Mouse (Mus musculus) layer of hippocampus, postnatal 10 days (tissue): ENCODE data around the gene Sox5. TPM values are rescaled to one million over a fixed set of nuclear protein-coding genes. Genes with fewer than 3 reads are reported as not detected.
"Not testable (repeated sequence)": the region's sequence is repeated elsewhere in the genome, so short reads cannot be mapped to it uniquely, and the experiment has no call there.

Experiments
- DNase-seq, 2 experiments: peaks; one replicate each; pipeline ENCODE4 v3.0.0; 2021; ENCODE audit warnings: low spot score in 2 of 2
- total RNA-seq, 2 experiments: library from RNA; stranded (reverse); gene quantifications; 2 replicates each; pipeline ENCODE4 v1.2.3; 2021

Sox5 gene
- total RNA-seq, 2 experiments from 2014 or later: 57.0 to 61.7 TPM

GRCm38 (mm10) chr6:144236581-144236980, 545.2 kb downstream of the Sox5 start:
- DNase-seq: no peak

DNA sequence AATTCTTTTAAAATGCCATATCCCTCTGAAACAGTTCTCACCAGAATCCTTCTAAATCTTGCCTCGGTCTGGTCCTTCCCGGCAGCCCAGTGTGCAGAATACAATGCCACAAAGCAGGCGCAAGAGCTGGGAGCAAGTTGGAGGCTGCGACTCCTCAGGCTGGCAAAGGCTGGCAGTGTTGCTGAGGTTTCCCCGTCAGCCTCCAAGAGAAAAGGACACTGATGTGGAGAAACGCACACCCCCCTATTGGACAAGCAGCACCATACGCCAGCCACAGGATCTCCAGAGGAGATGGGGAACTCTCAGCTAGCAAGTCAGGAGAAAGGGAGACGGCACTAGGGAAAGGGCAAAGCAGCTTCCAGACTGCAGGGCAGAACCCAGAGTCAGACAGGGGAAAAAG, 577.8 kb downstream of the Sox5 start:
- peak in 1 of 2 experiments; percentile 61 for DNase-seq

DNA sequence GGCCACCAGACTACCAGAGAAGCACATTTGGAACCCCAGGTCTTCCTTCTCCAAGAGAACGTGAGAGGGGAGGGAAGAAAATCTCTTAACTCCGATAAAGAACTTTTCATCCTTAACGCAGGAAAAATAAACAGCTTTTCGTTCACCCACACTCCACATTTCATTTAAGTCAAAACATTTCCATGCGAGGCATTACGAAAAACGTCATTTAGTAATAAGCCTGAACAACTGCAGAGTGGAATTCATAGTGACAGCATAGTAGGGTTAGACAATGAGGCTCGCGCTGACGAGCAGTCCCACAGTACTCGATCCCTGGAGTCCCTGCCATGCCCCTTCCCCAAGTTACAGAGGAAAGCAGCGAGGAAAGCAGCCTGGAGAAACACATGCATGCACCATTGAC, 578.8 kb downstream of the Sox5 start:
- DNase-seq: peak in 1 of 2 experiments; percentile 29

- no peak for DNase-seq
These were observed 580.3 kb downstream of the Sox5 start for GRCm38 (mm10) chr6:144201402-144202040.

- DNase-seq: no peak
These were observed 584.3 kb downstream of the Sox5 start for GRCm38 (mm10) chr6:144197209-144198119.

GRCm38 (mm10) chr6:144195934-144196333, 585.8 kb downstream of the Sox5 start:
- DNase-seq: no peak

DNA sequence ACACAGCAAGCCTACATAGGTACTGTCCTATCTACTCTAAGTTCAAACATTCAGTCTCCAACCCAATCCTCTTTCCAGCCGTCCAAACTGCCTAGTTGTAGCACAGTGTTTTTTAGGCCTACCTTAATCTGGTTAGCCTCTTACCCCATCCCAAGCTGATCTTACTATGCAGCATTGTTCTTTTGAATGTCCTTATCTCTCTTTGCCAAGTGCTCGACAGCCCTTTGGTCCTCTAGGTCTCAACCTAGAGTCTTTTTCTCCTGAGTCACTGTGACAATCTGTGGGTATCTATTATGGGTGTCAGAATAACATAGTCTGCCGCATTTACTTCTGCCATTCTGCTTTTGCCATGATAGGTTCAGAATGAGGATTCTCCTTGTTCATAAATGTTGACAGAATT, 598.7 kb downstream of the Sox5 start:
- no peak for DNase-seq

DNA sequence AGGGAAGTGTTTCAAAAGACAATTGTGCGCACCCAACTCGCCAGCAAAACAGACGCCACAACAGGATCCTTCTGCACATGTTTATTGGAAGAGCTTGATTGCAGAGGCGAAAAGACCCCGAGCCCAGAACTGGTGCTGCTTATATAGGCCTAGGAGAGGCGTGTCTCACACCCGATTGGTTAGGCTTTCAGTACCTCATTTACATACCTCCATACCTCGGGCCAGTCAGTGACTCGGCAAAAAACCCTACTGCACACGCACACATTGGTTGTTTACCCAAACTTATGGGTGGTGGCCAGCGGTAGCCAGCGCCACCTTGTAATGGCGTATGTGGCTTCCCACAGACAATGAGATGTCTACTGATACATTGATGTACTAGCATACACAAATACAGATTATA, 599.3 kb downstream of the Sox5 start:
- not testable (repeated sequence) for DNase-seq

DNA sequence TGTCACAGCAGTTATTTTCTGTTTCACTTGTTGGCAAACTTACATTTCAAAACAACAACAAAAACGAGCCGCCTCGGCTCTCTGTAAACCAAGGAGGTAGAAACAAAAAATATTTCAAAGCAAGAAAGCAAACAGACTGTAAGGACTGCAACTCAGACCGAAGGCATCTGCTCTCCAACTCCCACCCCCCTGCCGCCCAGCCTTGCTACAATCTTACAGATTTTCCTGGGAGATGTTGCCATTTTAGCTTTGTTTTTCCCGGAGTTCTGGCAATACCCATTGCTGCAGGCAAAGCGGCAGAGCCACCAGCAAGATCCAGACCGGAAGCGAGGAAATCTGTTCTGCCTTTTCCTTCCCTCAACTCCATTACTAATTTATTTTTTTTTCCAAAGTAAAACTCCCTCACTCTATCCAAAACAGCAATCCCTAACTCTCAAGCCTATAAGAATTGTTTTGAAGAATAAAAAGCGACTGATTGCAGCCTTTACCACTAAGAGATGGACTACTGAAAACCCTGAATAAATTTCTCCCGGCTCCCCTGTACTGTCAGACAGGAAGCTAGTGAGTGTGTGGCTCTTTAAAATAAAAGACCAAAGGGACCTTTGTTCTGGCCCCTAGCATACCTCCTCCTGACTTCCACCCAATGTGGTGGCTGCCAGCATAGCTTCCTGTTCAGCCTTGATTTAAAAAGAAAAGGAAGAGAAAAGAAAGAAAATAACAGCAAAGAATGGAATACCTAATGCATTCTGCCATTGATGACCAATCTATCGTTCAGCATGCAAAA, 600.5 kb downstream of the Sox5 start:
- no peak for DNase-seq

- no peak for DNase-seq
These were observed 602.7 kb downstream of the Sox5 start for GRCm38 (mm10) chr6:144179111-144179510.

GRCm38 (mm10) chr6:144176674-144177073, 605.1 kb downstream of the Sox5 start:
- no peak for DNase-seq

- DNase-seq: no peak
These were observed 606.2 kb downstream of the Sox5 start for GRCm38 (mm10) chr6:144175590-144175989.

DNA sequence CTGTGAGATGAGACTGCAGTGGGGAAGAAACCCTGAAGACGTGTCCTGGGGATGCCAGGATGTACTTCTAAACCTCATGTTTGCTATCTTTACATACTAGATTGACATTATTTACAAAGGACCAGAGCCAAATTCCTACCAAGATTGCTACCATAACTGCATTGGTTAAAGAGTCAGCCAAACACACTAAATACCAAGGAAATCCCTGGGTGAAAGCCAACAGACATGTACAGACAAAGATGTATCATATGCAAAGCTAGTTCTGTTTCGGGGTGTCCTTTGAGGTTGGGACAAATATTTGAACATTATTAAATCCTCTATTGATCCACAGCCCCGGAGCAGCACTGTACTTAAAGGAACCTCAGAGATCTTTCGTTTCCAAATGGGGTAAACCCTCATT, 611.2 kb downstream of the Sox5 start:
- DNase-seq: no peak

DNA sequence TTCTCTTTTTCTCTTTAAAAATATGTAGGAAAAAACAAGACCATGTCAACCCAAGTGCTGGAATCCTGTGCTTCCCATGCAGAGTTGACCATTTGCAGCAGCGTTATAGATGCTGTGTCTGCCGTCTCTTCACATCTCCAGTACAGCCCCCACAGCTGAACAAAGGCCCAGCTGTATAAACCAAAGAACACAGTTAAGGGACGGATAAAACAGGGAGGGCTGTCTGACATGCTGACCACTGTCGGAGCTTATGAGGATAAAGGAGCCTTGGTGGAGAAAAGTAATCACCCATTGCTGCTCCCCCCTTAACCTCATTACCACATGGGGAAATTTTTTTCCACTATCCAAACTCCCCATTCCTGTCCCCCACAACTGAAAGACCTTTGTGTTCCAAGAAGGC, 612.0 kb downstream of the Sox5 start:
- DNase-seq: no peak

DNA sequence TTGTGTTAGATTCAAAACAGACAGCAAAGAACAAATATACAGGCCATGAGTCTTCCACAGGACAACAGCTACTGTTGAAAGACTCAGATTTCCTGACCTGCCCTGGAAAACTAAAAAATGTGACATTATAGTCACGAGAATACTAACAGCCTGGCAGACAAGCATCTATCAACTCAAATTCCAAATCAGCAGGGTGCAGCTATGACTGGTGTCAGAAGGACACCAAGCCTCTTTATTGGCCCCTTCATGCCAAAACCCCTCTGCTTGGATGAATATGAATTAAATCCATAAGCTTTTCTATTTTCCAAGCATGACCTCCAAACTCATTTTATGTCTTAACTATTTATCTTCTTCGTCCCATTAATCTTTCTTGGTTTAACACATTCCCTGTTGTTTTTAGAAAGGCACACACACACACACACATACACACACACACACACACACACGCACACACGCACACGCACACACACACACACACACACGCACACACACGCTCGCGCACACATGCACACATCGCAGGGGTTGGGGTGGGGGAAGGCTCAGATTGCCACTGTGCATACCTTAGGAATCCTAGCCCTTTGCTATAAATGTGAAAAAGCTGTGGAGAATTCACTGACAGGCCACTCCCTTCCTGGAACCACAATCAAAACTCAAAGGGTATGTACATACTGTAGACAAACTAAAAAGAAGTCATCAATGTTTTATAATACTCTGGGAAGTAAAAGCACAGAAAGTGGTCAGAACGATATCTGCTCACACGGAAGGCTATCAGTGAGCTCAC, 612.9 kb downstream of the Sox5 start:
- DNase-seq: no peak

DNA sequence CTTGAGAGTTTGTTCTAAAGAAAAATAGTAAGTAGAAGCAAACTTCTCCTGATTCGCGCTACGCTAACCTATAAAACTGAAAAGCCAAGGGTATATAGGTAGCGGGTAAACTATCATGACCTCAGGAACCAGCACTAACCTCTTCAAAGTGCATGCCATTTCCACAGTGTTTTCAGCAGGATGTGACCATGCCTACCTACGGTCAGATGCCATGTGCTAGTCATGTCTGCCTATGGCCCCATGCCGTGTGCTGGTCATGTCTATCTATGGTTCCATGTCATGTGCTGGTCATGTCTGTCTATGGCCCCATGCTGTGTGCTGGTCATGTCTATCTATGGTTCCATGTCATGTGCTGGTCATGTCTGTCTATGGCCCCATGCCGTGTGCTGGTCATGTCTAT, 614.7 kb downstream of the Sox5 start:
- no peak for DNase-seq

GRCm38 (mm10) chr6:144166651-144167050, 615.1 kb downstream of the Sox5 start:
- DNase-seq: no peak

DNA sequence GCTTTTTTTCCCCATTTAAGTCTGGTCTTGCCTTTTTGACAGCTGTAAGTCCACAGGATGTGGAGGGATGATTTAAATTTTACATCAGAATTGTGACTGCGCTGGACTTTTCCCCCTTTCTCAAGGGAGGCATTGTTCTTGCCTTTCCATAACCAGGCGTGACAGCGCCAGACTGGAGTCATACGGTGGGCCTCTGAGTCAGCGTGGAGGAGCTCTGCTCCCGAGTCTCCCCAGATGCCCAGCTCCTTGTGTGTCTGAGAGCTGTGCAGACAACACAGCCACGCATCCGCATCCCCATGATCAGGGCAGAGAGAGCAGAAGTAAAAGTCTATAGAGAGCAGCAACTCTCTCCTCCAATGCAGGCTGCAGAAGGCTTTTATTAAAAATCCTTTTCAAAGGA, 615.7 kb downstream of the Sox5 start:
- peak; percentile 21 to 31 for DNase-seq

DNA sequence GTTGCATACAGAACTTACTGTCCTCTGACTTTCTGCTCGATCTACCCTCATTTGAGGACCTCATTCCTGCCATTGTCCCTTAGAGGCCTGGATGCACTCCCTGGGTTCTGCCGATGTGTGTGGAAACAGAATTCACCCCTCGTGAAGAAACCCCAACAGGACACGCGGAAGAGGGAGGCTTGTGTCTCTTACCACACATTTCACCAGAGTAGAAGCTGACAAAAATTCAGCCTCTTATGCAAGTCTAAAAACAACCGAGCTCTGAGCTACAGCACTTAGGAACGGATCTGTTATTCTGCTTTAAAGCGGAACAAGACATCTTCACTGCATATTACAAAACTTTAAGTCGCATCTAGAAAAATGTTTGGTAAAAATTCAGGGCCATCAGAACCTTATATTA, 618.3 kb downstream of the Sox5 start:
- DNase-seq: no peak

DNA sequence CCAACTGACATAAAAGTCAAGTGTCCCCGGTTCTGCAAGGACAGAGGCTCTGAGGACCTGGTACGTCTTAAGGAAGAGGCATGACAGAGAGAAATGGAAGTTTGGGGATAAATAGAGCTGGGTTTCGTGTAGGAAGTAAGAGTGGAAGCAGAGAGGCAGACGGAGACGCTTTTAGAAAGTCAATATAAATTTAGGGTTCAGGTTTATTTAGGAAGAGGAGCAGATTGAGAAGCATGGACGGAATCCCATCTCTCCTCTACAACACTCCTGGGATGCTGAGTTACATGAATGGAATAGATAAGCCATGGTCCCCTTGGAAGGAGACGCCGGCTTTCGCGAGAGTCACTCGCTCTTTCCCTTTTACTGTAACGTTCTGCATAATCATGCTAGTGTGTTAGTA, 623.1 kb downstream of the Sox5 start:
- DNase-seq: no peak

DNA sequence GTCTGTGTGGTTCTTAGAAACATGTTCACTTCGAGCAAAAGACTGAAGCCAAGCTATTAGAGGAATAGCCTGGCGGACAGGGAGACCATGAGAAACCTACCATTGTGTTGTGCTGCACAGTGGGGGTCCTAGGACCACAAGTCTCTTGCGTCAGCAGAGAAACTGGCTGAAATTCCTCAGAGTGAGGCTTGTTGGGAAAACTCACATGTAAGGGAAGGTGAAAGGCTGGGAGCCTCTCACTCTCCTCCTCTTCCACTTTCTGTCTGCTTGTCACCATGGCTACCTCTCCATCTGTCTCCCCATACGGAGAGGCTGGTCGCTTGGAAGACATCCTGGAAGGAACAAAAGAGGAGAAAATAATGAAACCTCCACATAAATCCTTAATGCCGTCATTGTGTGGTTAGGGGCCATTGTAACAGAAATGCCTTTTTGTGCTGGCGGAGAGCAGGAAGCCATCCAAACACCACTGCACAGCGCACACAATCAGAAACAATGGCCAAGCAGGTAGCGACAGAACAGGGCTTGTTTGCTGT, 626.8 kb downstream of the Sox5 start:
- peak; percentile 28 to 46 for DNase-seq
